8 mouse cellular contexts compared by ENCODE assay signal in the genomic region with DNA sequence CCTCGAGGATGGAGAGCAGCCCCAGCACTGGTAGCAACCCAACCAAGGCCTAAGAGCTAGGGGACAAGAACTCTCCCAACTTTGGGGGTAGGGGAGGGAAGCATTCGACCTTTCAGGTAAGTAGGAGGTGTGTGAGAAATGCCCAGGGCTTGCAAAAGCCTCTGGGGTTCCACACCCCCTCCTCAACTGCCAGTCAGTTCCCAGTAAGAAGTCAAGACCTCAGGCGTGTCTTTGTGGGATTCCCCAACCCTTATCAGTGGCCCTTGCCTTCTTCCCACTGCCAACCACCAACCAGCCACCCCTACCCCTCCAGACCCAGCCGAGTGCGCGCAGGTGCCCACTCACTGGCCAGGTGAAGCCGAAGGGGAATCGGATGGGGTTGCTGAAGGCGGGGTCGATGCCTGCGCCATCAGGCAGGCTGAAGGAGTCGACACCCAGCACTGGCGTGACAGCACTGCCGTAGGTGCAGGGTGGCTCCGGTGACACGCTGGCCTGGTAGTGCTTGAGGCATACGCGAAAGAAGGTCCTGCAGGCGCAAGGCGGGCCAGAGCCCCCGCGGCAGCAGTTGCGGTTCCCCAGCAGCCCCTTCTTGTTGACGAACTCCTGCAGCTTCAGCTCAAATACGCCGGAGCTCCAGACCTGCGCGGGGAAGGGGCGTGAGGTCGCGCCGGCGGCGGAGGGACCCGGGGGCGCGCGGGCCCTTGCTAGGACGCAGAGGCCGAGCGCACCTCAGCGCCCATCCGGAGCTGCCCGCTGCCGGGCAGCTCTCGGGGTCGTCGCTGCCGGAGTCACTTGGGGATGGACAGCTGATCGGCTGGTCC. TPM values are rescaled to one million over a fixed set of nuclear protein-coding genes. Genes with fewer than 3 reads are reported as not detected.
DNase-seq lines count a peak whose midpoint lies in the region; ATAC-seq and TF ChIP-seq lines count a peak whose summit lies in the region.

No protein-coding gene starts in this region.

- no peak for DNase-seq in liver, adult 2 months (ENCODE audit: extremely low read depth, low read depth, low spot score)
- DNase-seq in liver = no peak
- no peak for DNase-seq in hindbrain, embryonic 14.5 days (ENCODE audit: low spot score)
- peak; percentile 49 for DNase-seq in midbrain, embryonic 10.5 days (ENCODE audit: low spot score)
- no peak for DNase-seq in layer of hippocampus, adult 8-10 months (ENCODE audit: low spot score in 2 of 2)
- DNase-seq in ovary, adult 18-20 months (ENCODE audit: low spot score) = no peak

- peak overlapping the region; percentile 84 for H3K4me3 ChIP-seq in liver, adult 2 months (ENCODE audit: insufficient read depth, low read depth, low read length)
- peak overlapping the region; percentile 48 for H3K4me3 ChIP-seq in embryonic facial prominence, embryonic 12.5 days
- H3K4me3 ChIP-seq in hindbrain, embryonic 14.5 days (replicated peaks; ENCODE audit: low read length) = peak overlapping the region; percentile 67
- H3K4me3 ChIP-seq in midbrain, embryonic 10.5 days = peak overlapping the region; percentile 88

- H3K27me3 ChIP-seq in liver, adult 2 months (ENCODE audit: control insufficient read depth, insufficient read depth, low read length) = no peaks in the 10 kb centered on the region
- peaks cover 73% of the 10 kb centered on the region for H3K27me3 ChIP-seq in embryonic facial prominence, embryonic 12.5 days
- no peaks in the 10 kb centered on the region for H3K27me3 ChIP-seq in hindbrain, embryonic 14.5 days (ENCODE audit: control insufficient read depth, insufficient read depth, low read length)
- H3K27me3 ChIP-seq in midbrain, embryonic 10.5 days (ENCODE audit: low read depth, poor library complexity, severe bottlenecking) = peaks cover 75% of the 10 kb centered on the region

- H3K79me2 ChIP-seq in liver, adult 2 months (ENCODE audit: control insufficient read depth, insufficient read depth, low read length) = no peaks in the 10 kb centered on the region

- no peaks in the 10 kb centered on the region for H3K9me3 ChIP-seq in embryonic facial prominence, embryonic 12.5 days
- H3K9me3 ChIP-seq in hindbrain, embryonic 14.5 days (ENCODE audit: control insufficient read depth, low read length) = no peaks in the 10 kb centered on the region
- no peaks in the 10 kb centered on the region for H3K9me3 ChIP-seq in midbrain, embryonic 10.5 days (replicated peaks)

- no peak for TF ChIP-seq POLR2A in liver, adult 2 months (IDR thresholded peaks at IDR 0.05; ENCODE audit: extremely low read depth, insufficient read depth, low read length)

- TF ChIP-seq CTCF in liver, adult 2 months (IDR thresholded peaks at IDR 0.05; ENCODE audit: low read depth, low read length) = no peak

- ATAC-seq in embryonic facial prominence, embryonic 12.5 days (ENCODE audit: insufficient number of reproducible peaks, insufficient read depth, low FRiP score, low TSS enrichment) = no peak
- ATAC-seq in hindbrain, embryonic 14.5 days (ENCODE audit: low FRiP score) = no peak
- ATAC-seq in granulocyte monocyte progenitor cell, adult 5-6 weeks (replicated peaks; ENCODE audit: poor library complexity, severe bottlenecking) = no peak

- H3K27ac ChIP-seq in liver, adult 2 months (replicated peaks; ENCODE audit: insufficient read depth, low read depth, low read length) = no peak overlapping the region
- no peak overlapping the region for H3K27ac ChIP-seq in embryonic facial prominence, embryonic 12.5 days
- peak overlapping the region; percentile 93 for H3K27ac ChIP-seq in hindbrain, embryonic 14.5 days
- H3K27ac ChIP-seq in midbrain, embryonic 10.5 days (replicated peaks) = peak overlapping the region; percentile 97

- H3K36me3 ChIP-seq in liver, adult 2 months (ENCODE audit: control insufficient read depth, insufficient read depth, low read length) = no peaks in the 10 kb centered on the region
- no peaks in the 10 kb centered on the region for H3K36me3 ChIP-seq in embryonic facial prominence, embryonic 12.5 days
- peaks cover 32% of the 10 kb centered on the region for H3K36me3 ChIP-seq in hindbrain, embryonic 14.5 days (replicated peaks; ENCODE audit: control insufficient read depth, insufficient read depth)
- peaks cover 50% of the 10 kb centered on the region for H3K36me3 ChIP-seq in midbrain, embryonic 10.5 days

- H3K4me1 ChIP-seq in liver, adult 2 months (ENCODE audit: control insufficient read depth, insufficient read depth, low read length) = peaks cover 29% of the 10 kb centered on the region
- H3K4me1 ChIP-seq in embryonic facial prominence, embryonic 12.5 days = peaks cover 31% of the 10 kb centered on the region
- H3K4me1 ChIP-seq in hindbrain, embryonic 14.5 days (replicated peaks; ENCODE audit: control insufficient read depth, insufficient read depth, low read length) = peaks cover 41% of the 10 kb centered on the region
- peaks cover 97% of the 10 kb centered on the region for H3K4me1 ChIP-seq in midbrain, embryonic 10.5 days

- 8% methylated on average over 50 of the region's 50 CpGs for WGBS in liver, adult 2 months
- WGBS in embryonic facial prominence, embryonic 12.5 days = under 1% methylated on average over 49 of the region's 50 CpGs
- WGBS in hindbrain, embryonic 14.5 days = 2% methylated on average over 41 of the region's 50 CpGs
- WGBS in midbrain, embryonic 10.5 days = 2% methylated on average over 50 of the region's 50 CpGs

- peak overlapping the region; percentile 62 for H3K9ac ChIP-seq in liver, adult 2 months (ENCODE audit: low read depth, low read length)
- H3K9ac ChIP-seq in embryonic facial prominence, embryonic 12.5 days = peak overlapping the region; percentile 55
- peak overlapping the region; percentile 90 for H3K9ac ChIP-seq in hindbrain, embryonic 14.5 days

- peak overlapping the region; percentile 87 for H3K4me2 ChIP-seq in embryonic facial prominence, embryonic 12.5 days (replicated peaks)
- H3K4me2 ChIP-seq in hindbrain, embryonic 14.5 days (replicated peaks) = peak overlapping the region; percentile 82

RNA-seq across cellular contexts. Expression of gene Dll1, which starts 2.1 kb away (rescaled TPM):
- total RNA-seq in liver, adult 2 months (2014; rRNA removed) = 4.0 and 4.6 TPM in 2 replicates
- 6.9 and 7.1 TPM in 2 replicates for polyA plus RNA-seq in liver, adult 2 months (2012; rRNA removed)
- polyA plus RNA-seq in embryonic facial prominence, embryonic 12.5 days (2016; fragmentation: Nextera tagmentation; extraction: Ambion mirVana) = 9.8 and 10.1 TPM in 2 replicates
- 12.5 and 15.1 TPM in 2 replicates for polyA plus RNA-seq in hindbrain, embryonic 14.5 days (2014; fragmentation: Nextera tagmentation; extraction: Ambion mirVana)
- 68.1 and 80.9 TPM in 2 replicates for polyA plus RNA-seq in midbrain, embryonic 10.5 days (2016; fragmentation: Nextera tagmentation; extraction: Ambion mirVana)
- 10 to 100 TPM in 2 of 4 experiments, 1 to 10 TPM in 2; 8.7 to 12.3 (median 10.6) TPM for total RNA-seq in layer of hippocampus, adult 8-10 months (2022)
- not detected in 2 replicates for total RNA-seq in granulocyte monocyte progenitor cell, adult 5-6 weeks (2014; fragmentation: Nextera tagmentation)
- 0.26 TPM in 1 of 2 replicates, not detected in the other for total RNA-seq in granulocyte monocyte progenitor cell, adult 5-6 weeks (2017)

RNA-seq across cellular contexts. Expression of gene Fam120b, which starts 21.5 kb away (rescaled TPM):
- 13.3 and 13.4 TPM in 2 replicates for total RNA-seq in liver, adult 2 months (2014; rRNA removed)
- polyA plus RNA-seq in liver, adult 2 months (2012; rRNA removed) = 4.4 and 5.8 TPM in 2 replicates
- polyA plus RNA-seq in embryonic facial prominence, embryonic 12.5 days (2016; fragmentation: Nextera tagmentation; extraction: Ambion mirVana) = 35.7 and 36.0 TPM in 2 replicates
- polyA plus RNA-seq in hindbrain, embryonic 14.5 days (2014; fragmentation: Nextera tagmentation; extraction: Ambion mirVana) = 45.2 and 50.4 TPM in 2 replicates
- 27.4 and 34.7 TPM in 2 replicates for polyA plus RNA-seq in midbrain, embryonic 10.5 days (2016; fragmentation: Nextera tagmentation; extraction: Ambion mirVana)
- total RNA-seq in layer of hippocampus, adult 8-10 months (2022) = 10 to 100 TPM; 45.0 to 55.4 (median 50.5) TPM
- 11.0 and 16.5 TPM in 2 replicates for total RNA-seq in granulocyte monocyte progenitor cell, adult 5-6 weeks (2014; fragmentation: Nextera tagmentation)
- total RNA-seq in granulocyte monocyte progenitor cell, adult 5-6 weeks (2017) = 11.1 and 12.4 TPM in 2 replicates

Comparison
In these comparisons a context has a peak if more than half of its experiments do, and no peak if none do; other contexts are left out.
1. H3K27ac ChIP-seq: peak in hindbrain, embryonic 14.5 days (single experiment) and midbrain, embryonic 10.5 days (single experiment); none in liver, adult 2 months (single experiment) and embryonic facial prominence, embryonic 12.5 days (single experiment).
2. Peak in every context shown above with its lines, with median percentiles within 50 percentile points of each other: H3K4me3 ChIP-seq and H3K9ac ChIP-seq.